Comparison of ENCODE assay signal across 9 mouse cellular contexts in the genomic region with DNA sequence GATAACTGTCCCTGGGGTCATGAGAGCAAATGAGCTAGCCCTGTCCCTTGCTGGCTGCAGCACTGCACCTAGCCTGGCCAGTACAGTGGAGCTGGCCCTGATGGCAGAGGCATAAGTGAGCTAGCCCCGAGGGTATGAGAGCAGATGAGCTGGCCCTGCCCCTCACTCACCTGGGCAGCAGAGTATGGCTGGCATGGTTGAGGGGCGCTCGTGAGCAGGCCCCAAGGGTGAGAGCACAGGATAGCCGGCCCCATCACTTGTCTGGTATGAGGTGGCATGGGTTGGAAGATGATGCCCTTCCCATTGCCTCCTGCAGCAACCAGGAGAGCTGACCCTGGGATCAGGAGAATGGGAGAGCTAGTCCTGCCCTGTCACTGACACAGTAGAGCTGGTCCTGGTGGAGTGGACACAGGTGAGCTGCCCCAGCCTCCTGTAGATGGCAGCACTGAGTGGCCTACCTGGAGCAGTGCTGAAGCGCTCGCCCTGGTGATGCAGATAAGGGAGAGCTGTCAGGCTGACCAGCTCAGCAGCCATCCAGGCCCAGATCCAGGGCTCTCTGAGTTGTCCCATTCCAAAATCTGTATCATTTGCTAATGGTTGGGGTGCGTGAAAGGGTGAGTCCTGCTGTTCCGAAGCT. TPM values are rescaled to one million over a fixed set of nuclear protein-coding genes. Genes with fewer than 3 reads are reported as not detected.
DNase-seq lines count a peak whose midpoint lies in the region; ATAC-seq and TF ChIP-seq lines count a peak whose summit lies in the region.
"Had no signal": no experiment of that assay in that cellular context is flagged by ENCODE, and none has a peak within 500 bp of the region (broad histone marks: within the 10 kb centered on the region; RNA-seq: fewer than 3 reads in every experiment).

No protein-coding gene starts in this region.

- WGBS in intestine, embryonic 16.5 days: 77% methylated on average over 8 of the region's 8 CpGs
- WGBS in liver, postnatal 0 days (ENCODE audit: insufficient replicate concordance): 79% methylated on average over 8 of the region's 8 CpGs

- no peak overlapping the region for H3K4me2 ChIP-seq in intestine, embryonic 16.5 days (ENCODE audit: low read depth, low read length)
- no peak overlapping the region for H3K4me2 ChIP-seq in liver, postnatal 0 days (ENCODE audit: low read depth, low read length)

- intact Hi-C loops in left cerebral cortex, adult 2 months (cut with DNase I): no loop called here

- H3K27ac ChIP-seq in left cerebral cortex, adult 2 months: no peak overlapping the region
- no peak overlapping the region for H3K27ac ChIP-seq in intestine, embryonic 16.5 days (ENCODE audit: low read length)
- no peak overlapping the region for H3K27ac ChIP-seq in liver, postnatal 0 days (ENCODE audit: low read depth)

- TF ChIP-seq EP300 in liver, postnatal 0 days (IDR thresholded peaks at IDR 0.05; ENCODE audit: low read depth): no peak

- peak; percentile 24 to 36 for DNase-seq in left cerebral cortex, adult 2 months (ENCODE audit: extremely low spot score in 1 of 2, low spot score in 2 of 2)
- DNase-seq in left cerebral cortex, adult 11 months (ENCODE audit: low spot score): no peak
- peak; percentile 46 for DNase-seq in WW6 (ENCODE audit: low read depth, low spot score)
- peak; percentile 79 to 87 for DNase-seq in cerebellum, postnatal 14 days
- peak; percentile 76 for DNase-seq in liver, postnatal 0 days
- DNase-seq in splenic B cell, adult 2 months (ENCODE audit: low read depth, low spot score): peak; percentile 62

- H3K9me3 ChIP-seq in intestine, embryonic 16.5 days (ENCODE audit: control insufficient read depth, low read length): no peaks in the 10 kb centered on the region
- no peaks in the 10 kb centered on the region for H3K9me3 ChIP-seq in liver, postnatal 0 days (ENCODE audit: low read length)

- H3K27me3 ChIP-seq in intestine, embryonic 16.5 days (replicated peaks; ENCODE audit: control insufficient read depth, insufficient read depth, low read length): no peaks in the 10 kb centered on the region
- H3K27me3 ChIP-seq in liver, postnatal 0 days (ENCODE audit: insufficient read depth, low read length): no peaks in the 10 kb centered on the region
- H3K27me3 ChIP-seq in splenic B cell, adult 2 months (ENCODE audit: control insufficient read depth, insufficient read depth, low read length, poor library complexity, severe bottlenecking): no peaks in the 10 kb centered on the region

- H3K4me3 ChIP-seq in left cerebral cortex, adult 2 months: no peak overlapping the region
- H3K4me3 ChIP-seq in intestine, embryonic 16.5 days (ENCODE audit: low read length): no peak overlapping the region
- no peak overlapping the region for H3K4me3 ChIP-seq in liver, postnatal 0 days (ENCODE audit: low read depth, low read length)

- peaks cover 13% of the 10 kb centered on the region for H3K36me3 ChIP-seq in intestine, embryonic 16.5 days (ENCODE audit: control insufficient read depth, insufficient read depth, low read length)
- peaks cover 44% of the 10 kb centered on the region for H3K36me3 ChIP-seq in liver, postnatal 0 days (replicated peaks; ENCODE audit: insufficient read depth, low read length)
- 0 out of 2 replicates have a peak, but pooled peaks cover 4% of the 10 kb centered on the region for H3K36me3 ChIP-seq in splenic B cell, adult 2 months (ENCODE audit: control insufficient read depth, insufficient read depth, low read length, poor library complexity, severe bottlenecking)

- TF ChIP-seq CTCF in left cerebral cortex, adult 2 months (IDR thresholded peaks at IDR 0.05): peak; percentile 59
- peak; percentile 82 for TF ChIP-seq CTCF in liver, postnatal 0 days (IDR thresholded peaks at IDR 0.05; ENCODE audit: low read depth)

- no peak overlapping the region for H3K9ac ChIP-seq in intestine, embryonic 16.5 days (ENCODE audit: low read depth, low read length)
- no peak overlapping the region for H3K9ac ChIP-seq in liver, postnatal 0 days (replicated peaks)

- ATAC-seq in intestine, embryonic 16.5 days: peak; percentile 64
- no peak for ATAC-seq in liver, postnatal 0 days
- ATAC-seq in monocyte, adult 5-6 weeks (replicated peaks; ENCODE audit: insufficient number of reproducible peaks, low FRiP score, low TSS enrichment, poor library complexity, severe bottlenecking): no peak

- H3K4me1 ChIP-seq in intestine, embryonic 16.5 days (ENCODE audit: control insufficient read depth, insufficient read depth, low read length): no peaks in the 10 kb centered on the region
- peaks cover 14% of the 10 kb centered on the region; the same call in 1 of the 2 replicates for H3K4me1 ChIP-seq in liver, postnatal 0 days (ENCODE audit: insufficient read depth)

RNA-seq across cellular contexts. Expression of a gene that starts 3.4 kb away (rescaled TPM):
- total RNA-seq in left cerebral cortex, adult 2 months (2021): under 1 TPM in 1 of 2 experiments, not detected in 1; 0.27 TPM
- polyA plus RNA-seq in intestine, embryonic 16.5 days (2015; fragmentation: Nextera tagmentation; extraction: Ambion mirVana): 0.97 and 1.2 TPM in 2 replicates
- polyA plus RNA-seq in liver, postnatal 0 days (2015; fragmentation: Nextera tagmentation; extraction: Ambion mirVana): 30.0 and 44.0 TPM in 2 replicates
- 1.4 TPM in 1 of 3 replicates, not detected in the others for total RNA-seq in monocyte, adult 5-6 weeks (2017)

RNA-seq across cellular contexts. Expression of a gene that starts 32.0 kb away (rescaled TPM):
- 10 to 100 TPM; 55.9 to 62.8 TPM for total RNA-seq in left cerebral cortex, adult 2 months (2021)
- 365 and 370 TPM in 2 replicates for polyA plus RNA-seq in intestine, embryonic 16.5 days (2015; fragmentation: Nextera tagmentation; extraction: Ambion mirVana)
- 63.7 and 68.4 TPM in 2 replicates for polyA plus RNA-seq in liver, postnatal 0 days (2015; fragmentation: Nextera tagmentation; extraction: Ambion mirVana)
- 194 to 214 TPM (median 195 TPM) in 3 replicates for total RNA-seq in monocyte, adult 5-6 weeks (2017)

RNA-seq across cellular contexts. Expression of a gene that starts 54.7 kb away (rescaled TPM):
- under 1 TPM; 0.54 to 0.61 TPM for total RNA-seq in left cerebral cortex, adult 2 months (2021)
- 0.51 and 0.95 TPM in 2 replicates for polyA plus RNA-seq in intestine, embryonic 16.5 days (2015; fragmentation: Nextera tagmentation; extraction: Ambion mirVana)
- 80.3 and 91.6 TPM in 2 replicates for polyA plus RNA-seq in liver, postnatal 0 days (2015; fragmentation: Nextera tagmentation; extraction: Ambion mirVana)
- 0.19 TPM in 1 of 3 replicates, not detected in the others for total RNA-seq in monocyte, adult 5-6 weeks (2017)
- total RNA-seq: gastrocnemius, postnatal 36 days had no signal

RNA-seq across cellular contexts. Expression of a gene that starts 55.3 kb away (rescaled TPM):
- total RNA-seq in left cerebral cortex, adult 2 months (2021): not detected
- 0.10 and 0.17 TPM in 2 replicates for polyA plus RNA-seq in intestine, embryonic 16.5 days (2015; fragmentation: Nextera tagmentation; extraction: Ambion mirVana)
- polyA plus RNA-seq in liver, postnatal 0 days (2015; fragmentation: Nextera tagmentation; extraction: Ambion mirVana): 0.32 and 0.36 TPM in 2 replicates
- not detected in 3 replicates for total RNA-seq in monocyte, adult 5-6 weeks (2017)
